Mouse (Mus musculus): ENCODE results near the gene Pard3b. TPM values are rescaled to one million over a fixed set of nuclear protein-coding genes. Genes with fewer than 3 reads are reported as not detected.

Gene Pard3b
- total and polyA plus RNA-seq, 3 experiments: 2.2 to 13.9 (median 13.8) TPM

- 92% methylated on average over 17 of the region's 17 CpGs for WGBS
- H3K4me3 ChIP-seq: no peak overlapping the region
- H3K4me1 ChIP-seq (ENCODE audit: control insufficient read depth, insufficient read depth, low read length): no peaks in the 10 kb centered on the region
- DNase-seq: no peak
- H3K79me2 ChIP-seq (replicated peaks; ENCODE audit: control insufficient read depth, insufficient read depth, low read length): no peaks in the 10 kb centered on the region
- intact Hi-C loops (cut with DNase I): no loop called here
- no peaks in the 10 kb centered on the region for H3K27me3 ChIP-seq (ENCODE audit: control insufficient read depth, insufficient read depth, low read length)
- no peak overlapping the region for H3K27ac ChIP-seq
- no peak for TF ChIP-seq CTCF (IDR thresholded peaks at IDR 0.05)
- TF ChIP-seq POLR2A (IDR thresholded peaks at IDR 0.05; ENCODE audit: insufficient read depth, low read depth, low read length): no peak
- TF ChIP-seq EP300 (IDR thresholded peaks at IDR 0.05; ENCODE audit: insufficient read depth, low read depth, low read length): no peak
- H3K36me3 ChIP-seq (ENCODE audit: control insufficient read depth, insufficient read depth, low read length): no peaks in the 10 kb centered on the region
- no peak overlapping the region for H3K9ac ChIP-seq (ENCODE audit: low read depth, low read length)
Observed at GRCm38 (mm10) chr1:62429333-62430182, 790.9 kb downstream of the Pard3b start.

- Histone ChIP-seq H3K9ac (ENCODE audit: low read depth, low read length) (no peak overlapping the region), H3K36me3 (ENCODE audit: control insufficient read depth, insufficient read depth, low read length) (no peaks in the 10 kb centered on the region), H3K27ac (no peak overlapping the region), H3K4me3 (no peak overlapping the region), H3K27me3 (ENCODE audit: control insufficient read depth, insufficient read depth, low read length) (no peaks in the 10 kb centered on the region), H3K79me2 (replicated peaks; ENCODE audit: control insufficient read depth, insufficient read depth, low read length) (no peaks in the 10 kb centered on the region), H3K4me1 (ENCODE audit: control insufficient read depth, insufficient read depth, low read length) (no peaks in the 10 kb centered on the region)
- no peak for TF ChIP-seq POLR2A (IDR thresholded peaks at IDR 0.05; ENCODE audit: insufficient read depth, low read depth, low read length)
- TF ChIP-seq EP300 (IDR thresholded peaks at IDR 0.05; ENCODE audit: insufficient read depth, low read depth, low read length): no peak
- TF ChIP-seq CTCF (IDR thresholded peaks at IDR 0.05): no peak
- 92% methylated on average over 6 of the region's 6 CpGs for WGBS
- intact Hi-C loops (cut with DNase I): no loop called here
- DNase-seq: no peak
Observed at GRCm38 (mm10) chr1:62431054-62431453, 792.4 kb downstream of the Pard3b start.

- intact Hi-C loops (cut with DNase I): no loop called here
- 75% methylated on average over 5 of the region's 5 CpGs for WGBS
- Histone ChIP-seq H3K9ac (ENCODE audit: low read depth, low read length) (no peak overlapping the region), H3K27ac (no peak overlapping the region), H3K4me3 (no peak overlapping the region), H3K36me3 (ENCODE audit: control insufficient read depth, insufficient read depth, low read length) (no peaks in the 10 kb centered on the region), H3K79me2 (replicated peaks; ENCODE audit: control insufficient read depth, insufficient read depth, low read length) (no peaks in the 10 kb centered on the region), H3K27me3 (ENCODE audit: control insufficient read depth, insufficient read depth, low read length) (no peaks in the 10 kb centered on the region), H3K4me1 (ENCODE audit: control insufficient read depth, insufficient read depth, low read length) (no peaks in the 10 kb centered on the region)
- no peak for DNase-seq
- no peak for TF ChIP-seq EP300 (IDR thresholded peaks at IDR 0.05; ENCODE audit: insufficient read depth, low read depth, low read length)
- no peak for TF ChIP-seq POLR2A (IDR thresholded peaks at IDR 0.05; ENCODE audit: insufficient read depth, low read depth, low read length)
- TF ChIP-seq CTCF (IDR thresholded peaks at IDR 0.05): no peak
Observed at GRCm38 (mm10) chr1:62433891-62434290, 795.3 kb downstream of the Pard3b start.

- TF ChIP-seq CTCF (IDR thresholded peaks at IDR 0.05) (no peak), EP300 (IDR thresholded peaks at IDR 0.05; ENCODE audit: insufficient read depth, low read depth, low read length) (no peak), POLR2A (IDR thresholded peaks at IDR 0.05; ENCODE audit: insufficient read depth, low read depth, low read length) (no peak)
- Histone ChIP-seq H3K36me3 (ENCODE audit: control insufficient read depth, insufficient read depth, low read length) (no peaks in the 10 kb centered on the region), H3K27me3 (ENCODE audit: control insufficient read depth, insufficient read depth, low read length) (no peaks in the 10 kb centered on the region), H3K9ac (ENCODE audit: low read depth, low read length) (no peak overlapping the region), H3K4me3 (no peak overlapping the region), H3K27ac (no peak overlapping the region), H3K4me1 (ENCODE audit: control insufficient read depth, insufficient read depth, low read length) (no peaks in the 10 kb centered on the region), H3K79me2 (replicated peaks; ENCODE audit: control insufficient read depth, insufficient read depth, low read length) (no peaks in the 10 kb centered on the region)
- 85% methylated on average over 9 of the region's 9 CpGs for WGBS
- intact Hi-C loops (cut with DNase I): no loop called here
- no peak for DNase-seq
Observed at GRCm38 (mm10) chr1:62435844-62436243, 797.2 kb downstream of the Pard3b start.

- no peak for TF ChIP-seq POLR2A (IDR thresholded peaks at IDR 0.05; ENCODE audit: insufficient read depth, low read depth, low read length)
- TF ChIP-seq CTCF (IDR thresholded peaks at IDR 0.05): no peak
- TF ChIP-seq EP300 (IDR thresholded peaks at IDR 0.05; ENCODE audit: insufficient read depth, low read depth, low read length): no peak
- Histone ChIP-seq H3K27ac (no peak overlapping the region), H3K27me3 (ENCODE audit: control insufficient read depth, insufficient read depth, low read length) (no peaks in the 10 kb centered on the region), H3K4me3 (no peak overlapping the region), H3K79me2 (replicated peaks; ENCODE audit: control insufficient read depth, insufficient read depth, low read length) (no peaks in the 10 kb centered on the region), H3K36me3 (ENCODE audit: control insufficient read depth, insufficient read depth, low read length) (no peaks in the 10 kb centered on the region), H3K9ac (ENCODE audit: low read depth, low read length) (no peak overlapping the region), H3K4me1 (ENCODE audit: control insufficient read depth, insufficient read depth, low read length) (no peaks in the 10 kb centered on the region)
- no peak for DNase-seq
- intact Hi-C loops (cut with DNase I): no loop called here
- 86% methylated on average over 3 of the region's 3 CpGs for WGBS
Observed at GRCm38 (mm10) chr1:62436304-62436703, 797.7 kb downstream of the Pard3b start.

- H3K27ac ChIP-seq: no peak overlapping the region
- no peaks in the 10 kb centered on the region for H3K27me3 ChIP-seq (ENCODE audit: control insufficient read depth, insufficient read depth, low read length)
- intact Hi-C loops (cut with DNase I): no loop called here
- 45% methylated on average over 3 of the region's 3 CpGs for WGBS
- no peak for DNase-seq
- no peaks in the 10 kb centered on the region for H3K4me1 ChIP-seq (ENCODE audit: control insufficient read depth, insufficient read depth, low read length)
- no peaks in the 10 kb centered on the region for H3K79me2 ChIP-seq (replicated peaks; ENCODE audit: control insufficient read depth, insufficient read depth, low read length)
- H3K9ac ChIP-seq (ENCODE audit: low read depth, low read length): no peak overlapping the region
- no peaks in the 10 kb centered on the region for H3K36me3 ChIP-seq (ENCODE audit: control insufficient read depth, insufficient read depth, low read length)
- no peak overlapping the region for H3K4me3 ChIP-seq
- TF ChIP-seq CTCF (IDR thresholded peaks at IDR 0.05): no peak
- no peak for TF ChIP-seq EP300 (IDR thresholded peaks at IDR 0.05; ENCODE audit: insufficient read depth, low read depth, low read length)
- TF ChIP-seq POLR2A (IDR thresholded peaks at IDR 0.05; ENCODE audit: insufficient read depth, low read depth, low read length): no peak
Observed at GRCm38 (mm10) chr1:62437493-62437892, 798.9 kb downstream of the Pard3b start.
